Mouse (Mus musculus) liver, embryonic 14.5 days (tissue): Measurements from ENCODE around the gene Afap1. TPM values are rescaled to one million over a fixed set of nuclear protein-coding genes. Genes with fewer than 3 reads are reported as not detected.

Experiments
- ATAC-seq: fragments of 200-750 bp; cut with Nextera tagmentation; 2 replicates; pipeline ENCODE4 v1.8.0; 2017; ENCODE audit warnings: moderate number of reproducible peaks, mild to moderate bottlenecking, moderate library complexity; ENCODE audit not compliant: insufficient read depth
- DNase-seq, 3 experiments: peaks; one replicate each; pipeline ENCODE4 v3.0.0-alpha.2; 2012 to 2013; ENCODE audit warnings: low read depth in 3 of 3, low spot score in 3 of 3
- H3K27ac ChIP-seq: fragments of 300-500 bp; sonication (generic); 2 replicates; pipeline ENCODE4 v1.5.1; 2014; ENCODE audit warnings: moderate library complexity, mild to moderate bottlenecking, control low read depth, inconsistent platforms
- H3K27me3 ChIP-seq: fragments of 300-500 bp; sonication (generic); 2 replicates; pipeline ENCODE4 v1.6.1; 2014; ENCODE audit warnings: mild to moderate bottlenecking, low read length, moderate library complexity; ENCODE audit not compliant: control insufficient read depth, insufficient read depth
- H3K36me3 ChIP-seq: fragments of 300-500 bp; sonication (generic); replicated peaks from 2 replicates; pipeline ENCODE4 v1.6.1; 2014; ENCODE audit warnings: low read depth; ENCODE audit not compliant: control insufficient read depth, insufficient read depth
- H3K4me1 ChIP-seq, 2 experiments: fragments of 200-500 bp in 1 of 2; fragments of 300-500 bp in 1 of 2; sonication (generic) in 1 of 2; replicated peaks; 2 replicates each; pipeline ENCODE4 v1.6.1; 2012 to 2014; ENCODE audit warnings: antibody characterized with exemption in 1 of 2, inconsistent platforms in 1 of 2, low read length in 1 of 2; ENCODE audit not compliant: control insufficient read depth in 2 of 2, insufficient read depth in 2 of 2
- H3K4me2 ChIP-seq: fragments of 300-500 bp; sonication (generic); 2 replicates; pipeline ENCODE4 v1.6.1; 2014; ENCODE audit warnings: low read depth, mild to moderate bottlenecking, control low read depth, moderate library complexity
- H3K4me3 ChIP-seq, 2 experiments: fragments of 200-500 bp in 1 of 2; fragments of 300-500 bp in 1 of 2; sonication (generic) in 1 of 2; 2 replicates each; pipeline ENCODE4 v1.5.1; 2012 to 2014; ENCODE audit warnings: low read depth in 2 of 2, low read length in 2 of 2, mild to moderate bottlenecking in 2 of 2, control low read depth in 1 of 2, inconsistent platforms in 1 of 2, moderate library complexity in 1 of 2; ENCODE audit not compliant: insufficient read depth in 1 of 2
- H3K9ac ChIP-seq: fragments of 300-500 bp; sonication (generic); replicated peaks from 2 replicates; pipeline ENCODE4 v1.6.1; 2014; ENCODE audit warnings: mild to moderate bottlenecking, control low read depth, moderate library complexity
- H3K9me3 ChIP-seq: fragments of 300-500 bp; sonication (generic); 2 replicates; pipeline ENCODE4 v1.6.1; 2016; ENCODE audit warnings: low read length, mixed read lengths; ENCODE audit not compliant: control insufficient read depth
- CTCF ChIP-seq: IDR thresholded peaks from 2 replicates; pipeline ENCODE4 v1.5.1; 2016; ENCODE audit warnings: antibody characterized with exemption, low read depth, control low read depth
- EP300 ChIP-seq: IDR thresholded peaks from 2 replicates; pipeline ENCODE4 v1.6.1; 2016; ENCODE audit warnings: antibody characterized with exemption, low read depth
- WGBS: fragments of 180-500 bp; shearing (Covaris S2); extraction: QIAGEN DNeasy Blood & Tissue Kit; methylation state at CpG from one replicate; pipeline ENCODE4 v1.1.7; 2014; ENCODE audit not compliant: insufficient replicate concordance; 5-methylcytosine and 5-hydroxymethylcytosine counted together
- polyA plus RNA-seq, 2 experiments: library from polyadenylated mRNA; depleted of rRNA in 1 of 2; stranded (reverse) in 1 of 2; unstranded in 1 of 2; fragments of >200 nt; fragmentation: Nextera tagmentation in 1 of 2; extraction: Ambion mirVana in 1 of 2; gene quantifications; 2 replicates each; pipeline versions ENCODE4 v1.2.1 to v1.2.3; 2012 to 2014

The Afap1 gene
- polyA plus RNA-seq, 2 experiments = 0.58 to 0.76 TPM

DNA sequence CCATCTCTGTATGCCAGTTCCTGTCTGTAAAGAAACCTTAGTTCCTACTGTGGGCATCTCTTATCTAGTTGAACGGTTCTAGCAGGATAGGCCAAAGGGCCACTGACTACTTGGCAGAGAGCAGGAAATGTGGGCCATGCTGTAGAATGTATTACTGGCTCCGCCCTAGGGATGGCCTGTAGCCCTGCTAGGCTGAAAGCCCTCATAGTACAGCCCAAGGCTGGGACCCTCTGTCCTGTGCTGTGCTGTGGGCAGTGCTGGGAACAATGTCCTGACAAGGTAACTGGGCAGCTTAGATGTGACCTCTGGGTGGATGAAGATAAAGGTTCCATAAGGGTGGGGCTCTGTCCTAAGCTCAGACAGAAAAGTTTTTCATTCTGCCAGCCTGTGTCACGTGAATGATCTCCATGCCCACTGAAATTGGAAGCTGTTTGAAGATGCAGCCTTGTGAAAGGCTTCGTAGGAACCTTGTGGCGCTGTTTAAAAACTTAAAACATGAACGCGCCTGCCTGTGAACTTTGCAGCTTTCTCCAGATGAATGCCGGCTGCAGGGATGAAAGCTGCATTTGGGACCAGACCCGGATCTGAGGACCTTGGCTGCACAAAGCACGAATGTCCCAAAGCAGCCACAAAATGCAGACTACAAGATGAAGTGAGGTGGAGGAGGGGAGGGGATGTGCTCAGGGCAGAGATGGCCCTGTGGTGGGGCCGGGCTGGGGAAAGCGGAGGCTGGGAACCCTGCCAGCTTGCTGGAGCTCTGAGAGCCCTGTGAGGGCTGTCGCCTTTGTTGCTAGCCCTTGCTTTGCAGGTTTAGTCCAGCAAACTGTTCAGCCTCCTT lies 147.5 kb downstream of the Afap1 start:
- Histone ChIP-seq H3K27ac (no peak overlapping the region), H3K36me3 (no peaks in the 10 kb centered on the region), H3K4me3 (no peak overlapping the region), H3K9me3 (no peaks in the 10 kb centered on the region), H3K9ac (no peak overlapping the region), H3K4me1 (no peaks in the 10 kb centered on the region), H3K4me2 (no peak overlapping the region), H3K27me3 (no peaks in the 10 kb centered on the region)
- WGBS = 53% methylated on average over 13 of the region's 13 CpGs
- DNase-seq = no peak
- TF ChIP-seq CTCF = no peak
- TF ChIP-seq EP300 = no peak
- ATAC-seq = no peak

DNA sequence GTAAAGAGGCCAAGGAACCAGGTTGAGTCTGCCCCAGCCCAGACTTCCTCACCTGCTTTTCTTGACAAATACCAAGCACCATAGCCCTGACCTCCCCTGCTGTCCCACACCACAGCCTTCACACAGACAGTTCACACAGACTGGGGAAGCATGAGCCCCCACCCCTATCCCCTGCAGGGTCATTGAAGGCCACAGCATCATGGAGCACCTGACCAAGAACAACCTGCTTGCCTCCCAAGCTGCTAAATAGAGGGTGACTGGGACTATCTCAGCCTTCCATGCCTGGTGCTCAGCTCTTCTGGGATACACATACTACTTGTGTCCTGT lies 148.1 kb downstream of the Afap1 start:
- Histone ChIP-seq H3K4me3 (no peak overlapping the region), H3K9ac (no peak overlapping the region), H3K27me3 (no peaks in the 10 kb centered on the region), H3K27ac (no peak overlapping the region), H3K4me1 (no peaks in the 10 kb centered on the region), H3K36me3 (no peaks in the 10 kb centered on the region), H3K9me3 (no peaks in the 10 kb centered on the region), H3K4me2 (no peak overlapping the region)
- DNase-seq (no peak), ATAC-seq (no peak)
- TF ChIP-seq CTCF (no peak), EP300 (no peak)

DNA sequence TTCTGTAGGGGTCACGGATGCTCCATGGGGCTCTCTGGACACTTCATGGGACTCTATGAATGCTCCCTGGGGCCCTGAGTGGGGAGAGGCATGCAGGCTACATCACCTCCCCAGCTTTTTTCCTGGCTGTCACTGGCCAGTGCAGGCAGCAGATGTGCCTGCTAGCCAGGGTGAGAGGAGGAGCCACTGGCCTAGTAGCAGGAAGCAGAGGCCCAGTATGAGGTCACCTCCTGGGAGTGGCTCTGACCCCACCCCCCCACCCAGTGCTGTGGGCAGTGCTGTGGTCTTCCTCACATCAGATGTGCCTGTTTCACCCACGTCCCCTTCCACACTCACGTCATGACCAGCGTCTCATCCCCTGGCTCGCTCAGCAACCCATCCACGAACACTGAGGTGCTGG lies 148.6 kb downstream of the Afap1 start:
- Histone ChIP-seq H3K4me2 (no peak overlapping the region), H3K4me3 (no peak overlapping the region), H3K4me1 (no peaks in the 10 kb centered on the region), H3K9ac (no peak overlapping the region), H3K27ac (no peak overlapping the region), H3K36me3 (no peaks in the 10 kb centered on the region), H3K9me3 (no peaks in the 10 kb centered on the region), H3K27me3 (no peaks in the 10 kb centered on the region)
- TF ChIP-seq EP300 (no peak), CTCF (no peak)
- no peak for DNase-seq
- 48% methylated on average over 6 of the region's 6 CpGs for WGBS
- ATAC-seq = no peak

DNA sequence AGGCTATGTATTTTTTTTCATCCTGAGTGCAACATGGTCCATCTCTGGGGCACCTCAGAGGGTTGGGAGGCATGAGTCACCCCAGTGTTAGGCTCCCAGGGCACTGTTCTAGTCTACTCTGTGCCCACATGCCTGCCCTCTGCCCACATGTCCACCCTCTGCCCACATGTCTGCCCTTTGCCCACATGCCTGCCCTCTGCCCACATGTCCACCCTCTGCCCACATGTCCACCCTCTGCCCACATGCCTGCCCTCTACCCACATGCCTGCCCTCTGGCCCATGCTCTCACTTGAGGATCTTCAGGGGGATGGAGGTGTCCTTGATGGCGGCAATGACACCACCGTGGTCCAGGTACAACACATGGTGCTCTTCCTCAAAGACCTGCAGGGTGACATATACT lies 150.0 kb downstream of the Afap1 start:
- DNase-seq (no peak), ATAC-seq (no peak)
- 80% methylated on average over 2 of the region's 2 CpGs for WGBS
- no peaks in the 10 kb centered on the region for H3K9me3 ChIP-seq
- H3K4me1 ChIP-seq = no peaks in the 10 kb centered on the region
- no peaks in the 10 kb centered on the region for H3K27me3 ChIP-seq
- H3K4me2 ChIP-seq = no peak overlapping the region
- no peak overlapping the region for H3K9ac ChIP-seq
- TF ChIP-seq CTCF (no peak), EP300 (no peak)
- no peaks in the 10 kb centered on the region for H3K36me3 ChIP-seq
- H3K27ac ChIP-seq = no peak overlapping the region
- H3K4me3 ChIP-seq = no peak overlapping the region

Other genes starting within 250 kb of the Afap1 start
- 0.46 and 0.80 TPM in 2 replicates for gene Htra3, start 213.5 kb upstream of the Afap1 start, polyA plus RNA-seq (2012; rRNA removed)
- gene Htra3, start 213.5 kb upstream of the Afap1 start, polyA plus RNA-seq (2014; fragmentation: Nextera tagmentation; extraction: Ambion mirVana) = 0.99 and 1.5 TPM in 2 replicates
- 0.93 and 0.98 TPM in 2 replicates for gene Sh3tc1, start 153.3 kb upstream of the Afap1 start, polyA plus RNA-seq (2012; rRNA removed)
- gene Sh3tc1, start 153.3 kb upstream of the Afap1 start, polyA plus RNA-seq (2014; fragmentation: Nextera tagmentation; extraction: Ambion mirVana) = 1.5 and 1.8 TPM in 2 replicates
- 0.10 and 0.16 TPM in 2 replicates for gene Ablim2, start 135.4 kb upstream of the Afap1 start, polyA plus RNA-seq (2012; rRNA removed)
- gene Ablim2, start 135.4 kb upstream of the Afap1 start, polyA plus RNA-seq (2014; fragmentation: Nextera tagmentation; extraction: Ambion mirVana) = 0.13 TPM in 1 of 2 replicates, not detected in the other